Mouse (Mus musculus) right cerebral cortex, adult 2 months (tissue): ENCODE results near the gene Pkdcc.
A peak's percentile ranks its signal among the peaks of the same experiment; 100 is the strongest.

ENCODE experiments used
- DNase-seq, 2 experiments: peaks; one replicate each; pipeline ENCODE4 v3.0.0; 2021 to 2022; ENCODE audit warnings: low spot score in 2 of 2

Gene Pkdcc

DNA sequence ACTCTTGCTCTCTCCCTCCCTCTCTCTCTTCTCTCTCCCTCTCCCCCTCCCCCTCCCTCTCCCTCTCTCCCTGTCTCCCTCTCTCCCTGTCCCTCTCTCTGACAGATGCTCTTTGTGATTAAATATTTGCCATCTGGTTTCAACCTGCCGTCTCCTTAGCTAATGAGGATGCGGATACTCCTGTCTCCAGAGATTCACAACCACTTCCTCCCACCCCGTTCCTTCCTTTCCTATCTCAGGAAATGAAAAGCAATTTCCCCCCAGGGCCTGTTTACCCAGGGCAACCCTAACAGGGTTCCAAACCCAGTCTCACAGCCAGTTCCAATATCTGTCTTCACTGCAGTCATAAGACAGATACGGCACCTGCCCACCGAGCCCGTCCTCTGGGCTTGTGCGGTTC, 31.0 kb downstream of the Pkdcc start:
- DNase-seq: no peak

DNA sequence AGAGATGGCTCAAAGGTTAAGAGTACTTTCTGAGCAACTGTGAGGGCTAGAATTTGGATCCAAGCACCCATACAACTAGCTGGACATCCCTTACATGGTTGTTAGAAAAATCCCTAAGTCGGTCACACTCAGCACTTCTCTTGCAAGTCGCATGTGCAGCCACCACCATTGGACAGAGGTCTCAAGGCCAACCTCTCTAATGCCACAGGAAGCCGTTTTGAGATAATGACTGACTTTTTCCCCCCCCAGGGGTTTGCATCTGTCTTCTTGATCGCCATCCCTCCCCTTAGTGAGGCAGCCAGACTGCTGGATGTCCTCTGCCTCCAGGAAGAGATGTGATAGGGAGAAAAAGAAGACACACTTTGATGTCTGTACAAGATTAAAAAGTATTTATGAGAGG, 32.1 kb downstream of the Pkdcc start:
- DNase-seq: no peak

DNA sequence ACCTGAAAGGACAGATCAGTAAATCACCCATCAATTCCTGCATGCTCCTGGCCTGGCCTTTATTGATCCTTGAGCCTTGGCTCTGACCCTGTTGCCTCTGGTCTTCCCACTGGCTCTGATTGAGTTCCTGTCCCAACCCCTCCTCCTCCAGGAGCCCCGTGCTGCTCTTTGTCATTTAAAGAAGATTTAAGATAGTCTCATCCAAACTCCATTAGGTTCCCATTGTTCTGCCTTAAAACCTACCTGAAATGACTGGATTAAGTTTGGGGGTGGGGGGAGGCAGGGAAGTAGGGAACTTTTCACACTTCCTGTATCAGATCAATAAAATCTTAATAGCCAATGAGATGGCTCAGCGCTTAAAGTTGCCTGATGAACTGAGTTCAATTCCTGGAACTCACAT, 33.4 kb downstream of the Pkdcc start:
- no peak for DNase-seq

DNA sequence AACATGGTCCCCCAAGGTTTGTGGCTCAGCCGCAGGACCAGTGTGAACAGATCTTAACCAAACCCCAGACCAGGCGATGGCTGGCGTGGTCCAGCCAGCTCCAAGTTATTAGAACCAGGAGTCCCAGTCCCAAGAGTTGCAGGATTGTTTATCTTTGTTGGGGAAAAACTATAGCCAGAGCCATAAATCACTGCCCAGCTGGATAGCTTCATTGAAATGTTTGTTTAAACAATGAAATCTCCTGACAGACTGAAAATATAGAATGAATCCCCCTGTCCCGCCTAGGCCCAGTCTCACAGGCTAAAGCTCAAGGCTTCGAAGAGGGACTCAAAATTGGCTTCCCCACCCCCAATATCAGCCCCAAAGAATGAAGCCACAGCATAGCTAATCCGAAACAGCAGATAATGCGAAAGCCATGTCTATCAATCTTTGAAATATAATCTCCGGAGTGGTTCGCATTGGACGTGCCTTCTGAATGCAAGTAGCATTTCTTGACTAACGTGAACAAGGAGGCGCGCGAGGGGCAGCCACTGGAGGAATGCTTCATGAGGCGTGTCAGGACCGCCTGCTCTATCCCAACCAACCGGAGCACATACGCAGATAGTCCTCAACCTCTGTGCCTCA, 35.9 kb downstream of the Pkdcc start:
- DNase-seq: no peak

DNA sequence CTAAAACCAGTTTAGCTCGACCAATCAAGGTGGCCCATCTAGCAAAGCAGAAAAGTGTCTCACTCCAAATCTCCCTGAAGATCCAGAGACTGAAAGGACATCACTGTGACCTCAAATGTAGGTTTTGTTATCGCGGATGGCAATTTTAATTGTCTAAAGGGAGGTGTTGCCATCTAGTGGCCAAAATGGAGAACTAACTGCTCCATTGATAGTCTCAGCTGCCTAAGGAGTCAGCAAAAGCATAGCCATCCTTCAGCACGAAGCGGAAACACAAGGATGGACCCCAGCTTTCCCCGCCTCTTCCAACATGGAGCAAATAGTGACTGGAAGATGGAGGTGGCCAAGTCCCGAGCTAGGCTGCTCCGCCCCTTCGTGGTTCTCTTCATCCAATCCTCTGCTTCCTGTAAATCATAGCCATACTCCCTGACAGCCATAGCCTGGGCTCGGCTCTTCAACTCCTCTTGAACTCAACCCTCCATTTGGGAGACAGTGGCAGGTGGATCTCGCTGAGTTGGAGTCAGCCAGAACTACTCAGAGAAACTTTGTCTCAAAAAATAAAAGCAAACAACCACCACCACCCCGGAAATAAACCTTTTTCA, 38.1 kb downstream of the Pkdcc start:
- peak; percentile 60 to 73 for DNase-seq

DNA sequence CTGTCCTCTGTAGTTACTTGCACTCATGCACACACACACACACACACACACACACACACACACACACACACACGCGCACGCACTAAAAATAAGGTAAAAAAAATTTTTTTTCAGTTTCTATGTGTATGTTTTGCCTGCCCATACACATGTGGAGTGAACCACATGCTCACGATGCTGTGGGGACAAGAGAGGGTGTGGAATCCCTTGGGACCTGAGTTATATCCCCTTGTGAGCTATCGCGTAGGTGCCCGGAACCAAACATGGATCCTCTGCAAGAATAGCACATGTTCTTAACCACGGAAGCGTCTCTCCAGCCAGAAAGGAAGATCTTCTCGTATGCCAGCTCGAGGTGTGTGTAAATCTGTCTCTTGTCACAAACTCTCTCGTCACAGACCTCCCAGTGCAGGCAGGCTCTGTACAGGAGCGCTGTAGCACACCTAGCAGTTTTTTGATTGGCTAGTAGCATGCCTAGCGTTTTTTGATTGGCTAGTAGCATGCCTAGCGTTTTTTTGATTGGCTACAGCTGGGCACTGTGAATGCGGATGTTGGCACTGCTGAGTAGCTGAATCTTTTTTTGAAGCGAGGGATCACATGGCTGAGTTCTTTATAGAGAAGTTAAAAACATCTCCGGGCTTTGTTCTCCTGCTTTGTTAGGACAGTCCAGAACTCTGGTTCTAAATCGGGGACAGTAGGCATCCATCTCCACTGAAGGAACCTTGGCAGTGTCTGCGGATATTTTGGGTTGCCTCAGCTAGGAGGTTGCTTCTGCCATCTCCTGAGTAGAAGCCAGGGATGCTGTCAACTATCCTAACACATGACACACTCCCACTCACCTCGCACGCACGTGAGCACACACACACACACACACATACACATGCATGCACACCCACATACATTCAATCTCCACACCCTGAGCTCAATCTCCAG, 52.4 kb downstream of the Pkdcc start:
- DNase-seq: peak; percentile 87

DNA sequence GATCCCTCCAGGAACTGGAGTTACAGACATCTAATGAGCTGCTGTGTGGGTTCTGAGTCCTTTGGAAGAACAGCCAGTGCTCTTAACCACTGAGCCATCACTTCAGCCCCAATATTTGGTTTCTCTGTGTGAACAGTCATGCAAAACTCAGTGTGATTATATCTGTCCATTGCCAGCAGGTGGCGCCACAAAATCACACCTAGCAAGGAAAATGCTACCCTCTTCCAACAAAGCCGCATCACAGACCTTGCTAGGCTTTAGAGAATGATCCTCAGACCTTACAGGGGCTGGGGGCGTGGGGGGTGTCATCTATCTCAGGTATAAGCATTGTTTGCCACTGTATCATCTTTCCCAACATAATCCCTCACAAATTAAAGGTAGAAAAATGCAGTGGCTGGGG, 56.4 kb downstream of the Pkdcc start:
- DNase-seq: peak; percentile 80 to 84

DNA sequence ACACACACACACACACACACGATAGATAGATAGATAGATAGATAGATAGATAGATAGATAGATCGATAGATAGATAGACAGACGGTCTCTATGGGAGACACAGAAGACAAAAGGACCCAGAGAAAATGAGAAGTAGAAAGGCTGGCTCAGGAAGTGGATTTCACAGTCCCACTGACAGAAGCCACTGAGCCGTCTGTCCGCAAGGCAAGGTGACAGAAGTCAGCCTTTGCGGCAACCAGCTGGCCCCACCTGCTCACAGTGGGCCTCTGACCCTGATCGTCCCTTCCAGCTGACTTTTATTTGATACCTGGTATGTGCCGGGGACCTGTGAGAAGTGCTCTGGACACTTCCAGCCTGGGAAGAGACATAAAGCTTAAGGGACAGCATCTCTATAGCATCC, 57.5 kb downstream of the Pkdcc start:
- no peak for DNase-seq

DNA sequence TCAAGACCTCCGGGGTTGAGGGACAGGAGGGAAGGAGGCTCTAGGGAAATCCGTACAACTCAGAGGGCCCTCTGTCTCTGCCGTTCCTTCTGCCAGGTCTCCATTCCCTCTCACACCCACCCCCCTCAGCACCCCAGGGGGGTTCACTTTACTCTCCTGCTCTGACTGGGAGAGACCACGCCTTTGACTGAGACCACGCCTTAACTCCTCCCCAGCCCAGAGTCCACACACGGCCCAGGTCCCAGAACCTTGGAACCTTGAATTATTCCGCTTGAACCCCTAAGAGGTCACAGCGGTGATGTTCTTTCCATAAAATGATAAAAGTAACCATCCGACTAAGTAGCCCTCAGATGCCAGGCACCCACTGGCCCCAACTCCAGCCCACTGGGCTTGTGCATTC, 58.5 kb downstream of the Pkdcc start:
- DNase-seq: no peak

DNA sequence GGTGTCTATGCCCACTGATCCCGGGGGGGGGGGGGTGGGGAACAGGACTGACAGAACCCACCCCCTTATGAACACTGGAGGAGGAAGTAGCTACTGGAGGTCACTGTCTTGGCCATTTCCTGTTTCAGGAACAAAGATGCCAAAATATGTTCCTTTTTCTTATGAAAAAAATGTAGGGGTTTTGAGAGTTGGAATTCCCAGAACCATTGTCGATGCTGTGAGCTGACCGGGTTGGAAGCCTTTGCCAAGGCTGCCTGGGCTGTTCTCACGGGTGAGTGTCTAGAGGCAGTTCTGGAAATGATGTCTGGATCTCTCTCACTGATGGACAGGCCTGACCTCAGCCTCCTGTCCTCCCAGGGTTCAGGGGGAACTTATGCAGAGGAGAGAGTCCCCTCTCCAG, 59.0 kb downstream of the Pkdcc start:
- no peak for DNase-seq
